Mouse (Mus musculus) testis, adult 2 months (tissue): ENCODE data around the gene Mcm6. TPM values are rescaled to one million over a fixed set of nuclear protein-coding genes. Genes with fewer than 3 reads are reported as not detected.

Experiments used
- H3K27ac ChIP-seq: fragments of 200-500 bp; 2 replicates; pipeline ENCODE4 v1.5.1; 2012; ENCODE audit warnings: low read depth, low read length; ENCODE audit not compliant: control insufficient read depth, insufficient read depth
- H3K27me3 ChIP-seq: fragments of 200-500 bp; 2 replicates; pipeline ENCODE4 v1.6.1; 2012; ENCODE audit warnings: mild to moderate bottlenecking, low read length, moderate library complexity; ENCODE audit not compliant: control insufficient read depth, insufficient read depth
- H3K36me3 ChIP-seq: fragments of 200-500 bp; 2 replicates; pipeline ENCODE4 v1.6.1; 2012; ENCODE audit warnings: mild to moderate bottlenecking, low read length; ENCODE audit not compliant: control insufficient read depth, insufficient read depth
- H3K4me1 ChIP-seq: fragments of 200-500 bp; 2 replicates; pipeline ENCODE4 v1.6.1; 2012; ENCODE audit warnings: low read length; ENCODE audit not compliant: control insufficient read depth, insufficient read depth
- H3K4me3 ChIP-seq: fragments of 200-500 bp; 2 replicates; pipeline ENCODE4 v1.5.1; 2012; ENCODE audit warnings: low read depth, mild to moderate bottlenecking, low read length, moderate library complexity, mixed read lengths; ENCODE audit not compliant: control insufficient read depth
- CTCF ChIP-seq: fragments of 200-500 bp; IDR thresholded peaks from 2 replicates; pipeline ENCODE4 v1.5.1; 2012; ENCODE audit warnings: low read depth, mild to moderate bottlenecking, inconsistent platforms, low read length, moderate library complexity; ENCODE audit not compliant: control insufficient read depth, insufficient read depth, insufficient replicate concordance
- POLR2A ChIP-seq: fragments of 200-500 bp; IDR thresholded peaks from 2 replicates; pipeline ENCODE4 v1.6.1; 2012; ENCODE audit warnings: low read depth, mild to moderate bottlenecking, inconsistent platforms, low read length, moderate library complexity; ENCODE audit not compliant: control insufficient read depth
- polyA plus RNA-seq: library from polyadenylated mRNA; depleted of rRNA; stranded (reverse); fragments of >200 nt; gene quantifications from 2 replicates; pipeline ENCODE4 v1.2.3, GENCODE M21; 2012

Mcm6 gene
- polyA plus RNA-seq, 1 experiment, result 9.0 TPM

GRCm38 (mm10) chr1:128358916-128359553, 429 bp downstream of the Mcm6 start:
- no peaks in the 10 kb centered on the region for H3K36me3 ChIP-seq
- no peaks in the 10 kb centered on the region for H3K27me3 ChIP-seq
- H3K27ac ChIP-seq, result peak overlapping the region; percentile 59
- no peaks in the 10 kb centered on the region; the same call in none of the 2 replicates for H3K4me1 ChIP-seq
- TF ChIP-seq CTCF, result no peak
- no peak for TF ChIP-seq POLR2A
- peak overlapping the region; percentile 98 for H3K4me3 ChIP-seq

DNA sequence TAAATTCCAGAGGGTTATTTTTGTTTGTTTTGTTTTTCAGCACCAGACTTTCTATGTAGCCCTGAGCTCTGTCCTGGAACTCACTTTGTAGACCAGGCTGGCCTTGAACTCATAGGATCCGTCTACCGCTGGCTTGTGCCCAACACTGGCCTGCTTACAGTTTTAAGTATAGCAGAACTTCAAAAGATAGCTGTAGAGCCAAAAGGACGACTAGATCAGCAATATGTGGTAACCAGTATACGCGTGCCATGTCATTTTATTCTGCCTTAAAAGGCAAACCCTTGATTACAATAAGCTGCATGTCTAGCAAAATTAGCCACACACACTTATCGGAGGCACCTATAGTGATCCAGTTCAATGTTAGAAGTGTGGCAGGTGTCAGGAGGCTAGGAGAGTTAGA, 1.2 kb downstream of the Mcm6 start:
- H3K36me3 ChIP-seq, result 0 out of 2 replicates have a peak, but pooled peaks cover 2% of the 10 kb centered on the region
- H3K4me3 ChIP-seq, result no peak overlapping the region
- no peaks in the 10 kb centered on the region; the same call in none of the 2 replicates for H3K4me1 ChIP-seq
- no peaks in the 10 kb centered on the region for H3K27me3 ChIP-seq
- no peak overlapping the region for H3K27ac ChIP-seq
- no peak for TF ChIP-seq CTCF
- TF ChIP-seq POLR2A, result no peak

DNA sequence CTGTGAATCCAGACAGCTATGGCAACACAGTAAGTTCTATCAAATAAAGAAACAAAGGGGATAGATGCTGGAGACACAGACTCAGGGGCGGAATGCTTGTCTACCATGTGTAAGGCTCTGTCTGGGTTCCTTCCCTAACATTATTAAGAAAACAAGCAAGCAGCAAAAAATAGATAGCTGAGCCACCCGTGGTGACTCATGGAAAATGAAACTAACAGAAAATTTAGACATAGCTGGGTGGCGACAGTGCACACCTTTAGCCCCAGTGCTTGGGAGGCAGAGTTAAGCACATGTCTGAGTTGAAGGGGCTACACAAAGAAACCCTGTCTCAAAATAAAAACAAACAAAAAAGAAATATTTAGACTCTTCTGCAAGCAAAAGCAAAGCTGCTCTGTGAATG, 2.0 kb downstream of the Mcm6 start:
- no peaks in the 10 kb centered on the region for H3K27me3 ChIP-seq
- peaks cover 3% of the 10 kb centered on the region for H3K36me3 ChIP-seq
- no peak for TF ChIP-seq CTCF
- H3K4me1 ChIP-seq, result no peaks in the 10 kb centered on the region; the same call in none of the 2 replicates
- H3K4me3 ChIP-seq, result no peak overlapping the region
- H3K27ac ChIP-seq, result no peak overlapping the region

- TF ChIP-seq POLR2A, result no peak
- TF ChIP-seq CTCF, result no peak
- peaks cover 3% of the 10 kb centered on the region for H3K36me3 ChIP-seq
These were observed 6.4 kb downstream of the Mcm6 start for GRCm38 (mm10) chr1:128353092-128353491.

GRCm38 (mm10) chr1:128344232-128344631, 15.2 kb downstream of the Mcm6 start:
- TF ChIP-seq CTCF, result no peak
- no peak for TF ChIP-seq POLR2A
- Histone ChIP-seq H3K27me3 (no peaks in the 10 kb centered on the region), H3K36me3 (no peaks in the 10 kb centered on the region; the same call in 1 of the 2 replicates), H3K27ac (no peak overlapping the region), H3K4me1 (no peaks in the 10 kb centered on the region), H3K4me3 (no peak overlapping the region)

More at GRCm38 (mm10) chr1:128353092-128353491, 6.4 kb downstream of the Mcm6 start:
- no peaks in the 10 kb centered on the region for H3K4me1 ChIP-seq
- H3K4me3 ChIP-seq, result no peak overlapping the region
- no peaks in the 10 kb centered on the region for H3K27me3 ChIP-seq
- no peak overlapping the region for H3K27ac ChIP-seq

DNA sequence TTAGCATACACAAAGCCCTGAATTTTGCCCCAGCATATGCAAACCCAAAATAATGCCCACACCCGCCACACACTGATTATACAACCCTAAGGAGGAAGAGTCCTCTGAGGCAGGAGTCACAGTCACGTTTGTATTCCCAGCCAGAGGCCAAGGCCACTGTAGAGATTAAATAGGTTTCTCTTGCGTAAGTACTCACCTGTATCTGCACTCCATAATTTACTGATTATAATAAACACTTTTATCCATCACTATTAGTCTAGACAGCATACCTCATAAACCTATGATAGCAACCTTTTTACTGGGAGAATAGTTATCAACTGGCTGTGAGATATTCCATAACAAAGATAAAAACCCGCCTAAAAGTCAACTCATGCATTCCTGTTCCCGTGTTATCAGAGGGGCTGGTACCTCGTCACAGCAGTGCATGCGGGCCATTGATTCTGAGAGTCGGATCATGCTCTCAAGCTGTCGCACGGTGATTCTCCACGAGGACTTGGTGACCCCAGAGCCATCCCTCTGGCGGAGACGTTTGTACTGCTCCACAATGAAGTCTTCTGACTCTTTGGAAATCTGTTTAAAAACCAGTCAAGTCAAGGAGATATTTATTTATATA, 21.6 kb downstream of the Mcm6 start:
- Histone ChIP-seq H3K27ac (no peak overlapping the region), H3K36me3 (peaks cover 2% of the 10 kb centered on the region; the same call in 1 of the 2 replicates), H3K27me3 (no peaks in the 10 kb centered on the region), H3K4me3 (no peak overlapping the region), H3K4me1 (no peaks in the 10 kb centered on the region)
- TF ChIP-seq POLR2A (no peak), CTCF (no peak)

DNA sequence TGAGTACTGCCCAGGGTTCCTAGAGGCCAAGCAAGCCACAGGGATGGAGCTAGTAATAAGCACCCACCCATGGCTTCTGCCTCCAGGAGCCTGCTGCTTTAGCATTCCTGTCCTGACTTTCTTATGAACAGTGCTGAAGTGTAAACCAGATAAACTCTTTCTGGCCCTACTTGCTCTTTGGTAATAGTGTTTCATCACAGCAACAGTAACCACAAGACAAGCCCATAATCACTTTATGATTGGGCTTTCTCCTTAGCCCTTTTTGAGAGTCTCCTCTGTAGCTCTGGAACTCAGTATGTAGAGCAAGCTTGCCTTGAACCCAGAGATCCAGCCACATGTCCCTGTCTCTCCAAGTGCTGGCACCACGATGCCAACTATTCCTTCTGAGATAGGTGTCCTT, 29.2 kb downstream of the Mcm6 start:
- H3K36me3 ChIP-seq, result peaks cover 2% of the 10 kb centered on the region; the same call in 1 of the 2 replicates
- H3K27ac ChIP-seq, result no peak overlapping the region
- no peaks in the 10 kb centered on the region for H3K4me1 ChIP-seq
- no peak overlapping the region for H3K4me3 ChIP-seq
- H3K27me3 ChIP-seq, result no peaks in the 10 kb centered on the region
- TF ChIP-seq CTCF, result no peak
- no peak for TF ChIP-seq POLR2A

GRCm38 (mm10) chr1:128328218-128328617, 31.2 kb downstream of the Mcm6 start, which contains the start of gene Lct:
Gene Lct (minus strand): TSS chr1:128328318.
- no peaks in the 10 kb centered on the region for H3K27me3 ChIP-seq
- peaks cover 2% of the 10 kb centered on the region; the same call in 1 of the 2 replicates for H3K36me3 ChIP-seq
- no peak within 1 kb of the TSS for H3K4me3 ChIP-seq
- H3K27ac ChIP-seq, result no peak within 1 kb of the TSS
- no peaks in the 10 kb centered on the region for H3K4me1 ChIP-seq
- TF ChIP-seq CTCF (no peak), POLR2A (no peak)
